11 mouse cellular contexts compared by ENCODE assay signal in genomic region chr4:66215170-66215618, GRCm38 (mm10).
DNase-seq lines count a peak whose midpoint lies in the region; ATAC-seq and TF ChIP-seq lines count a peak whose summit lies in the region.
"Had no signal": no experiment of that assay in that cellular context is flagged by ENCODE, and none has a peak within 500 bp of the region (broad histone marks: within the 10 kb centered on the region; RNA-seq: fewer than 3 reads in every experiment).

No protein-coding gene starts in this region.

- H3K9me3 ChIP-seq in lung, embryonic 14.5 days (ENCODE audit: low read depth, low read length) = no peaks in the 10 kb centered on the region

- H3K4me3 ChIP-seq in lung, embryonic 14.5 days (ENCODE audit: low read depth, low read length) = no peak overlapping the region
- H3K4me3 ChIP-seq in lung, adult 2 months (replicated peaks; ENCODE audit: extremely low read depth, low read depth, low read length) = no peak overlapping the region
- H3K4me3 ChIP-seq: myocyte had no signal

- TF ChIP-seq POLR2A in lung, adult 2 months (IDR thresholded peaks at IDR 0.05; ENCODE audit: borderline replicate concordance, extremely low read depth, low read depth, low read length) = no peak

- no peak for ATAC-seq in lung, embryonic 14.5 days (ENCODE audit: insufficient read depth)
- ATAC-seq: intestine, postnatal 0 days had no signal

- no peaks in the 10 kb centered on the region for H3K27me3 ChIP-seq in lung, embryonic 14.5 days (ENCODE audit: insufficient read depth, low read length)

- peak; percentile 3 for DNase-seq in lung, embryonic 14.5 days
- DNase-seq in lung, adult 2 months = no peak
- peak; percentile 72 to 77 for DNase-seq in cerebellum, postnatal 25 days
- peak; percentile 22 for DNase-seq in heart, postnatal 4 days
- DNase-seq in retina, postnatal 7 days (ENCODE audit: low read depth, low spot score) = peak; percentile 46
- no peak for DNase-seq in thymus, postnatal 25 days
- DNase-seq in spleen, postnatal 4 days (ENCODE audit: low spot score in 2 of 2) = no peak
- DNase-seq in urinary bladder, postnatal 10 days (ENCODE audit: low spot score) = no peak
- DNase-seq: layer of hippocampus, adult 9-11 months had no signal

- H3K27ac ChIP-seq in lung, embryonic 14.5 days (ENCODE audit: low read depth) = no peak overlapping the region

- no peaks in the 10 kb centered on the region for H3K4me1 ChIP-seq in lung, embryonic 14.5 days (ENCODE audit: insufficient read depth)
- H3K4me1 ChIP-seq in lung, adult 2 months (ENCODE audit: control insufficient read depth, insufficient read depth, low read length) = no peaks in the 10 kb centered on the region

- no peak overlapping the region for H3K9ac ChIP-seq in lung, embryonic 14.5 days

- TF ChIP-seq CTCF in lung, embryonic 14.5 days (IDR thresholded peaks at IDR 0.05; ENCODE audit: low read depth) = no peak
- TF ChIP-seq CTCF in lung, adult 2 months (IDR thresholded peaks at IDR 0.05; ENCODE audit: insufficient read depth, low read length) = no peak

- no peak overlapping the region for H3K4me2 ChIP-seq in lung, embryonic 14.5 days

- H3K36me3 ChIP-seq in lung, embryonic 14.5 days (ENCODE audit: insufficient read depth) = no peaks in the 10 kb centered on the region

- WGBS in lung, embryonic 14.5 days = 66% methylated on average over 9 of the region's 9 CpGs
- WGBS in lung, adult 2 months = 70% methylated on average over 9 of the region's 9 CpGs

Comparison
In these comparisons a context has a peak if more than half of its experiments do, and no peak if none do; other contexts are left out.
1. DNase-seq: peak in lung, embryonic 14.5 days (single experiment), cerebellum, postnatal 25 days (2 of 2), heart, postnatal 4 days (single experiment) and retina, postnatal 7 days (single experiment); none in lung, adult 2 months (single experiment), thymus, postnatal 25 days (single experiment), spleen, postnatal 4 days (0 of 2) and urinary bladder, postnatal 10 days (single experiment).